Mouse (Mus musculus) hematopoietic multipotent progenitor cell, adult 10-12 weeks (in vitro differentiated cells): ENCODE measurements around the gene Xlr5a. TPM values are rescaled to one million over a fixed set of nuclear protein-coding genes. Genes with fewer than 3 reads are reported as not detected.

Experiments used
- polyA plus RNA-seq: library from polyadenylated mRNA; stranded (reverse); fragments of >175 nt; gene quantifications from 2 replicates; pipeline ENCODE4 v1.2.3, GENCODE M21; 2012; ENCODE audit warnings: low replicate concordance

Xlr5a gene
- not detected in 2 replicates for polyA plus RNA-seq

DNA sequence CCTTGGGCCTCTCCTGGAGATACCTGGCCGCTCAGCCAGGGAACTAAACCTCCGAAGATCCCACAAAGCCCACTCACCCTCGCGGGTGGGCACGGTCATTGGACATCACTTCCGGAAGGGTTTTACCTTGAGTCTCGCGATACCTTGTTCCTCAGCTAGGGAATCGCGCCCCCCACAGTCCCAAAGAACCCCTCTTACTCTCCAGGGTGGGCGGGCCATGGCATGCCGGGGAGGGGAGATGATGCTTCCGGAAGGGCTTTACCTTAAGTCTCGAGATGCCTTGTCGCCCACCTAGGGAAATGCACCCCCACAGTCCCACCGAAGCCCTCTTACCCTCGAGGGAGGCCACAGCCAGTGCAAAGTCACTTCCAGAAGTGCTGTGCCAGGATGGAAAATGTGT is at the start of gene Xlr5a, which contains the start of gene Xlr5c:
Xlr5a (minus strand) TSS at position 101 of the 400 bp plus-strand sequence.
Xlr5c (minus strand) TSS at position 101 of the 400 bp plus-strand sequence.

DNA sequence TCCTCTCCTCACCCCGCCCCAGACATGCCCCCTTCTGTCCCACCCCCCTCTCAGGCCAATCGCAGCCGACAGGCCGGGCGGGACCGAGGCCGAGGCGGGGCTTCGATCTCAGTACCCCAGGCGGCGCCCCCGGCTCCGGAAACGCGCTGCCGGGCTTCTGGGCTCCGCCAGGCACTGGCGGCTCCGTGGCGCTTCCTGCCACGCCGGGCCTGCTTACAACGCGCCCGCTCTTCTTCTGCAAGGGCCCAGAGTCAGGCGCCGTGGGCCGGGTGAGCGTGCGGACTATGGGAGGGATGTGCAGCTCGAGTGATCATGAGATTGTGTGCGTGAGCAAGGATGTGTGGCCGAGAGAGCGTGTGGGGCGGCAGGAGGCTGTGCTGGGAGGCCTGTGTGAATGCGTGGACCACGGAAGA is 49.7 kb upstream of the Xlr5a start, which contains the start of gene Zfp275:
Zfp275 (plus strand) TSS at position 139 of the 413 bp plus-strand sequence.

DNA sequence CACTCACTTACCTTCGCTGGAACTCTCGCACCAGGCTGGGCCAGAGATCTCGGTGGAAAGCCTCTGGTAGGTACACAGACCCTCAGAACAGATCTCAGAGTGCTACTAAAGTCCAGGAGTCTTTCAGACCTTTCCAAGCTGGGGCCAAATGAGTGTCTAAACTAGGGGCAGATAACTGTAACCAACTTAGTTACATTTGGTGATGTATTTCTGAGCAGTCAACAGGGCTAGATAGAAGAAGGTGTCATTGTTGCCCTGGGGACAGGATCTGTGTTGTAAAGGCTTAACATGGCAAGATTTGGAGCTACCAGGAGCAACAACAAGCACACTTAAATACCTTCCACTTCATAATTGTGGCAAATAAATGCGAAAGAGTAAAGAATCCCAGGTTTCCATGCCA is 44.0 kb upstream of the Xlr5a start, which contains the start of gene Gm45015:
Gm45015 (minus strand) TSS at position 101 of the 400 bp plus-strand sequence.

GRCm38 (mm10) chrX:73265270-73265669 is 27.5 kb downstream of the Xlr5a start, which contains the start of gene Xlr3c:
TSS of gene Xlr3c (minus strand) at chrX:73265390.

GRCm38 (mm10) chrX:73242821-73243325 is 49.9 kb downstream of the Xlr5a start, which contains the start of gene Xlr4c:
TSS of gene Xlr4c (minus strand) at chrX:73243130.

GRCm38 (mm10) chrX:73227914-73228605 is 64.7 kb downstream of the Xlr5a start, which contains the start of gene F8a:
TSS of gene F8a (plus strand) at chrX:73228291.

GRCm38 (mm10) chrX:73213819-73214564 is 78.8 kb downstream of the Xlr5a start, which contains the start of gene Xlr4b:
TSS of gene Xlr4b (plus strand) at chrX:73214333.

DNA sequence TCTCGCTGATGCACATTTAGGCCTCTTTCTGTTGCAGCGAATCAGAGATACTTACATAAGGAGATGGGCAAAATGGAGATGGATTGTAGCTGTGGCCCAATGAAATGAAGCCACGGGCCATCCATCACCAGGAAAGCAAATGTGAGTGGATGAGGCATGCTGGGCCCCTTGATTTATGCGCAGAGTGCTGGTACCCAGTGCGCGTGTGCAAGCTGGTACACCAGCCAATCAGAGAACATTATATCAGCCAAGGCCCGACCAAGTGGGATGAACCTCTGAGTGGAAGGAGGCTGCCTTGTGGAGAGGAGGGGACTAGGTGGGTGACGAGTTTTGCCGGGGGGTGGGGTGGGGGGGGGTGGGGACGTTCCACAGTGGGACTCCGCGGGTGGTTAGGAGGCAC is 100.8 kb downstream of the Xlr5a start, which contains the start of gene Xlr3b:
Xlr3b (plus strand) TSS at position 274 of the 400 bp plus-strand sequence.

GRCm38 (mm10) chrX:73176889-73177288 is 115.9 kb downstream of the Xlr5a start, which contains the start of gene Spin2d:
TSS of gene Spin2d (minus strand) at chrX:73176989.

DNA sequence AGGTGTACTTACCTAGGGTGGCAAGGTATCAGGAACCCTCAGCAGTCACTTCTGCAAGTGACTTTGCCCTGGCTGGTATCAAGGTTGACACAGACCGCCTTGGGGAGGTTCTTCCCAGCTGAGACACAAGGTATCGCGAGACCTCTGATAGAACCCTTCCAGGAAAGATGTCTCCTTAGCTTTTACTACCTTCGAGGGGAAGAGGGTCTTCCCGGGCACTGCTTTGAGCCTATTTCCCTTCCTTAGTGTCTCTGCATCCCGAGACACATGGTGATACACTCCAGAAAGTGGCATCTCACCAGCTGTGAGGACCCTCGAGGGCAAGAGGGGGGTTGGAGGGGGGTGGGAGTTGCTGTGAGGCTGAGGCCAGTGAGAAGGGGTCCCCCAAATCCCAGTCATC is 143.4 kb downstream of the Xlr5a start, which contains the start of gene DXBay18:
DXBay18 (minus strand) TSS at position 101 of the 400 bp plus-strand sequence.

GRCm38 (mm10) chrX:73148496-73148895 is 144.3 kb downstream of the Xlr5a start, which contains the start of gene Xlr5b:
TSS of gene Xlr5b (plus strand) at chrX:73148796.

DNA sequence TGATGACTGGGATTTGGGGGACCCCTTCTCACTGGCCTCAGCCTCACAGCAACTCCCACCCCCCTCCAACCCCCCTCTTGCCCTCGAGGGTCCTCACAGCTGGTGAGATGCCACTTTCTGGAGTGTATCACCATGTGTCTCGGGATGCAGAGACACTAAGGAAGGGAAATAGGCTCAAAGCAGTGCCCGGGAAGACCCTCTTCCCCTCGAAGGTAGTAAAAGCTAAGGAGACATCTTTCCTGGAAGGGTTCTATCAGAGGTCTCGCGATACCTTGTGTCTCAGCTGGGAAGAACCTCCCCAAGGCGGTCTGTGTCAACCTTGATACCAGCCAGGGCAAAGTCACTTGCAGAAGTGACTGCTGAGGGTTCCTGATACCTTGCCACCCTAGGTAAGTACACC is 176.0 kb downstream of the Xlr5a start, which contains the start of gene Gm14685:
Gm14685 (plus strand) TSS at position 301 of the 400 bp plus-strand sequence.

DNA sequence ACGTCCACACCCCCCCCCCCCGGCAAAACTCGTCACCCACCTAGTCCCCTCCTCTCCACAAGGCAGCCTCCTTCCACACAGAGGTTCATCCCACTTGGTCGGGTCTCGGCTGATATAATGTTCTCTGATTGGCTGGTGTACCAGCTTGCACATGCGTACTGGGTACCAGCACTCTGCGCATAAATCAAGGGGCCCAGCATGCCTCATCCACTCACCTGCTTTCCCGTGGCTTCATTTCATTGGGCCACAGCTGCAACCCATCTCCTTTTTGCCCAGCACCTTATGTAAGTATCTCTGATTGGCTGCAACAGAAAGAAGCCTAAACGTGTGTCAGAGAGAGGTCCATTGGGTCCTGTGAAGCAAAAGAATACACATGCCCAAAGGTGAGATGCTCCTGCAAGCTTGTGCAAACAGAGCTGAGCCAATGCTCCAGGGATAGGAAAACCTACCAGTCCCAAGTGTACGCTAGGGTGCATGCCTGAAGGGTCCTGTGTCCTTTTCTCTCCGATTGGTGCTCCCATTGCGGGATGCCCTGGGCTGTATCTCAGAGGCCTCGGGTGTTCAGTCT is 195.8 kb downstream of the Xlr5a start, which contains the start of gene Xlr3a:
Xlr3a (minus strand) TSS at position 155 of the 568 bp plus-strand sequence.

DNA sequence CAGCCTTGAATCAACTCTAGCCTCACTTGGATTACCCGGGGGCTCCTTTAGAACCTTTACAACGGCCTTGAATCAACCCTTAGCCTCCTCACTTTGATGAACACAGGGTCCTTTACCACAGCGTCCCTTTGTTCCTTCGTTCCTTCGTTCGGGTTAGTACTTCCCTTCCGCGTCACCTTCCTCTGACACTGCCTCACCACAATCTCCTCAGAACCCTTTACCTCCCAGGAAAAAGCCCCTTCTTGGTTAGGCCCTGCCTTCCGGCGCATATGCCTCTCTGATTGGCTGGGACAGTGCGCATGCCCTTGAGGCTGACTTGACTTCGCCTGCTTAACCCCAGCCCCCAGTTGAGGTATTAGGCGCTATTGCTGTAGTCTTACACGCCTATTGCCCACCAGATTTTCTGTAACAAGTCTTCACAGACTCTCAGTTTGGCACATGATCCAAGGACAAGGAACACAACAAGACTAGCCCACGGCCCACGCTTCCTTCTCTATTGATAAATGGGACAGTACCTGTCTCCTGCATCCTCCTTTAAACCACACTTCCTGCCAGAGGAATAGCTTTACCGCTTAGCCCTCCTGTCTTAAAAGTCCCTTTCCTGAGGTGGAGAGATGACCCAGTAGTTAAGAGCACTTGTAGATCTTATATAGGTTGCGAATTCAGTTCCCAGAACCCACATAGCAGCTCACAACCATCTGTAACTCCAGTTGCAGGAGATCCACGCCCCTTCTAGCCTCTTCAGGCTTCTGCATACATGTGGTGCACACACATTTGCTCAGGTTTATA is 210.3 kb downstream of the Xlr5a start, which contains the start of gene Xlr4a:
Xlr4a (minus strand) TSS at position 212 of the 789 bp plus-strand sequence.

DNA sequence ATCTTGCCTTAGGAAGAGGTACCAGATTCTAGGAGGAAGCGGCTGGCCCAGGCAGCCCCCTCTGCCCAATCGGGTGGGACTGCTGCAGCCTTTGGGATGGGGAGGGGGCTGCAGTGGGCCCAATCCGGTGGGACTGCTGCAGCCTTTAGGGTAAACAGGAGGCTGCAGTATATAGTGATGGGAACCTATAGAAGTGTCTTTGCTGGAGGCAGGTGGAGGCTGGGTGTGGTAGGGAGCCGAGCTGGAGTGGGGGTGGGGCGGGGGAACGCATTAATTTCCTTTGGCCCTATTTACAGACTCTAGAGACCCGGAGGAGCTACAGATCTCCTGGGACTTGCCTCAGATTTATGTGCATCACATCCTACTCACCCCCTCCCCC is 228.4 kb downstream of the Xlr5a start, which contains the start of gene Pnma3:
Pnma3 (plus strand) TSS at position 373 of the 379 bp plus-strand sequence.

Other genes with a start within 250 kb of the Xlr5a start
- not detected in 2 replicates for gene Pnma3, start 228.2 kb downstream of the Xlr5a start, polyA plus RNA-seq
- 0.46 and 0.94 TPM in 2 replicates for gene Xlr4a, start 210.5 kb downstream of the Xlr5a start, polyA plus RNA-seq
- not detected in 2 replicates for gene Xlr3a, start 195.9 kb downstream of the Xlr5a start, polyA plus RNA-seq
- 0.04 TPM in 1 of 2 replicates, not detected in the other for gene Gm14685, start 175.9 kb downstream of the Xlr5a start, polyA plus RNA-seq
- not detected in 2 replicates for gene Xlr5b, start 144.2 kb downstream of the Xlr5a start, polyA plus RNA-seq
- not detected in 2 replicates for gene DXBay18, start 143.5 kb downstream of the Xlr5a start, polyA plus RNA-seq
- gene Spin2d, start 116.0 kb downstream of the Xlr5a start, polyA plus RNA-seq, result not detected in 2 replicates
- not detected in 2 replicates for gene Xlr3b, start 100.8 kb downstream of the Xlr5a start, polyA plus RNA-seq
- gene Xlr4b, start 78.6 kb downstream of the Xlr5a start, polyA plus RNA-seq, result 2.9 and 7.0 TPM in 2 replicates
- gene F8a, start 64.7 kb downstream of the Xlr5a start, polyA plus RNA-seq, result 20.1 and 52.4 TPM in 2 replicates
- 0.91 and 2.7 TPM in 2 replicates for gene Xlr4c, start 49.8 kb downstream of the Xlr5a start, polyA plus RNA-seq
- gene Xlr3c, start 27.6 kb downstream of the Xlr5a start, polyA plus RNA-seq, result not detected in 2 replicates
- not detected in 2 replicates for gene Xlr5c, start within 50 bp of the Xlr5a start, polyA plus RNA-seq
- gene Gm45015, start 43.9 kb upstream of the Xlr5a start, polyA plus RNA-seq, result not detected in 2 replicates
- 5.2 and 6.1 TPM in 2 replicates for gene Zfp275, start 49.6 kb upstream of the Xlr5a start, polyA plus RNA-seq
- gene Gm18336, start 105.8 kb upstream of the Xlr5a start, polyA plus RNA-seq, result not detected in 2 replicates
- 0.02 TPM in 1 of 2 replicates, not detected in the other for gene Zfp92, start 118.1 kb upstream of the Xlr5a start, polyA plus RNA-seq
- gene Trex2, start 142.4 kb upstream of the Xlr5a start, polyA plus RNA-seq, result not detected in 2 replicates
- gene Haus7, start 166.1 kb upstream of the Xlr5a start, polyA plus RNA-seq, result 1.4 and 2.4 TPM in 2 replicates
- 0.34 and 5.0 TPM in 2 replicates for gene Bgn, start 190.6 kb upstream of the Xlr5a start, polyA plus RNA-seq
- gene Atp2b3, start 210.1 kb upstream of the Xlr5a start, polyA plus RNA-seq, result not detected in 2 replicates